Mouse (Mus musculus): Measurements from ENCODE around the gene 3110070M22Rik. TPM values are rescaled to one million over a fixed set of nuclear protein-coding genes. Genes with fewer than 3 reads are reported as not detected.
A peak's percentile ranks its signal among the peaks of the same experiment; 100 is the strongest.
"Not testable (repeated sequence)": the region's sequence is repeated elsewhere in the genome, so short reads cannot be mapped to it uniquely, and the experiment has no call there.

The 3110070M22Rik gene
- 0.79 and 1.5 TPM in 2 replicates for polyA plus RNA-seq (2015; fragmentation: Nextera tagmentation; extraction: Ambion mirVana)

DNA sequence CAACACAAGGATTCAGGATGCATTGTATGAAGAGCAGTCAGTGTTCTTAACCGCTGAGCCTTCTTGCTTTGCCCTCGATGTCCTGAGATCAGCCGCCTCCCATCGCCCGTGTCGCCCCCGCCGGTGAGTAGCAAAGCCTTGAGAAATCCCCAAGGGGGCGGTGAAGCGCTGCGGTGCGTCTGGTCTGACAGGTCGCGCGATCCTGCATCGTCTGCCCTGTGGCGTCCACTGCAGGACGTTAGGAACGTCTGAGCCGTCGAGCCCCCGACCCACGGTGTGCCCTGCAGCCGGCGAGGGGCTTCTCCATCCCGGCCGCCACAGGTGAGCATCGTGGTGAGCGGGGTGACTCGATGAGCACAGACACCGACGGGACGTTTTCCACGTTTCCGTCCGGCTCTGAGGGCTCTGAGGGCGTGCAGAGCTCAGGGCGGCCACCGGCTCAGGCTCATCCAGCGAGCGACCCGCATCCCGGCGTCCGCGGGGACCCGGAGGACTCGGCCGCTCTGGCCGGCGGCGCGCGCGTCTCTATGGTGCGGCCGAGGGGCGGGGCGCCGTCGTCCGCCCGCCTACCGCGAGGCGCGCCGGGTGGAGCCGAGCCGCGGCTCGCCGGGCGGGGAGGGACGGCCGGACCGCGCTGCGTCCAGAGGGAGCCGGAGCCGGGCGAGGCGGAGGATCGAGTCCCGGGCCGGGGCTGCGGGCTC lies at the start of gene 3110070M22Rik, which contains the start of gene Tmem267:
Gene 3110070M22Rik (minus strand): TSS at position 504 of the 701 bp plus-strand sequence.
Gene Tmem267 (plus strand): TSS at position 160 of the 701 bp plus-strand sequence.
- Histone ChIP-seq H3K27me3 (ENCODE audit: insufficient read depth, low read length) (no peaks in the 10 kb centered on the region), H3K9me3 (ENCODE audit: low read length) (peaks cover 10% of the 10 kb centered on the region), H3K36me3 (ENCODE audit: insufficient read depth, low read length) (peaks cover 31% of the 10 kb centered on the region), H3K4me1 (ENCODE audit: insufficient read depth, low read length) (no peaks in the 10 kb centered on the region), H3K4me2 (replicated peaks; ENCODE audit: low read depth, low read length) (peak within 1 kb of the TSS; percentile 31), H3K9ac (replicated peaks; ENCODE audit: low read length) (peak within 1 kb of the TSS; percentile 14; the same call in 1 of the 2 replicates), H3K4me3 (ENCODE audit: low read length) (no peak within 1 kb of the TSS), H3K27ac (ENCODE audit: low read length) (peak within 1 kb of the TSS; percentile 0; the same call in 1 of the 2 replicates)
- ATAC-seq (ENCODE audit: low FRiP score, low TSS enrichment) = no peak
- 71% methylated on average over 87 of the region's 87 CpGs for WGBS

DNA sequence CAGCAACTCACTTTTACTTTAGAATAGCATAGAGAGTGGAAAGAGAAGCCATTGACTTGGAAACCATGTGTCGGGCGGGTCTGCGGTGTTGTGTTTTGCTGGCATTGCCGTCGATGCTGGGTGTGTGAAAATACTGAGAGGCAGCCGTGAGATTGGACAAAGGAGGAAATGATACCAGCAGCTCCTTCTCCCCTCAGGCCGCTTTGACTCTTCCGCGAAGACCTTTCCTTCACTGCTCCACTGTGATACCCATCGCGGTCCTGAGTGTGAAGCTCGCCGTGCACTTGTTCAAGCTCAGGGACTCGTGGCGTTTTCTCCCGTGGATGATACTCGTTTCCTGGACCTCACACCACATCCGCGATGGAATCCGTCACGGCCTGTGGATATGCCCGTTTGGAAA lies 6.8 kb upstream of the 3110070M22Rik start:
- not testable (repeated sequence) for H3K27me3 ChIP-seq (ENCODE audit: insufficient read depth, low read length); H3K4me2 ChIP-seq (replicated peaks; ENCODE audit: low read depth, low read length); H3K9ac ChIP-seq (replicated peaks; ENCODE audit: low read length); H3K4me3 ChIP-seq (ENCODE audit: low read length); H3K4me1 ChIP-seq (ENCODE audit: insufficient read depth, low read length); H3K27ac ChIP-seq (ENCODE audit: low read length); H3K36me3 ChIP-seq (ENCODE audit: insufficient read depth, low read length); H3K9me3 ChIP-seq (ENCODE audit: low read length)
- 95% methylated on average over 9 of the region's 22 CpGs for WGBS
- peak; percentile 33 for ATAC-seq (ENCODE audit: low FRiP score, low TSS enrichment)

GRCm38 (mm10) chr13:119492083-119492482 lies 3.9 kb upstream of the 3110070M22Rik start:
- not testable (repeated sequence) for ATAC-seq (ENCODE audit: low FRiP score, low TSS enrichment); H3K36me3 ChIP-seq (ENCODE audit: insufficient read depth, low read length); H3K27me3 ChIP-seq (ENCODE audit: insufficient read depth, low read length); H3K4me1 ChIP-seq (ENCODE audit: insufficient read depth, low read length); H3K4me3 ChIP-seq (ENCODE audit: low read length); H3K4me2 ChIP-seq (replicated peaks; ENCODE audit: low read depth, low read length); H3K9ac ChIP-seq (replicated peaks; ENCODE audit: low read length); H3K27ac ChIP-seq (ENCODE audit: low read length)
- peaks cover 14% of the 10 kb centered on the region for H3K9me3 ChIP-seq (ENCODE audit: low read length)
- 93% methylated on average over 10 of the region's 10 CpGs for WGBS

DNA sequence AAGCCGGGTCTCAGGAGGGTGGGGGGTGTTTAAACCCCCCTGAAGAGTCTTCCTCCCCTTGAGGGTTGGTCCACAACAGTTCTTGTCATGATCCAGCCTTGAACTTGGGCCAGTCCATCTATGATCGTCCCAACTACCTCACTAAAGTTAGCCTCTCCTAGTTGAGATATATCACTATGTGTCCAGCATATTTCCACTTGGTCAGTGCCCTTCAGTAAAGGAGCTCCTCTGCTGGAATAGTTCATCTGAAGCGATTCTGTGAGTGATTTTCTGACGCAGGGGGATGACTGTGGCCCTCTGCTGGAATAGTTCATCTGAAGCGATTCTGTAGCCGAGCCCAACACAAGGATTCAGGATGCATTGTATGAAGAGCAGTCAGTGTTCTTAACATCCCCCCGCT lies 829 bp downstream of the 3110070M22Rik start:
- H3K27ac ChIP-seq (ENCODE audit: low read length) = no peak overlapping the region
- no peak overlapping the region for H3K4me3 ChIP-seq (ENCODE audit: low read length)
- no peaks in the 10 kb centered on the region for H3K4me1 ChIP-seq (ENCODE audit: insufficient read depth, low read length)
- 60% methylated on average over 7 of the region's 7 CpGs for WGBS
- ATAC-seq (ENCODE audit: low FRiP score, low TSS enrichment) = no peak
- H3K36me3 ChIP-seq (ENCODE audit: insufficient read depth, low read length) = peaks cover 32% of the 10 kb centered on the region
- no peaks in the 10 kb centered on the region for H3K27me3 ChIP-seq (ENCODE audit: insufficient read depth, low read length)
- H3K4me2 ChIP-seq (replicated peaks; ENCODE audit: low read depth, low read length) = peak overlapping the region; percentile 31
- no peak overlapping the region for H3K9ac ChIP-seq (replicated peaks; ENCODE audit: low read length)
- H3K9me3 ChIP-seq (ENCODE audit: low read length) = peaks cover 10% of the 10 kb centered on the region

DNA sequence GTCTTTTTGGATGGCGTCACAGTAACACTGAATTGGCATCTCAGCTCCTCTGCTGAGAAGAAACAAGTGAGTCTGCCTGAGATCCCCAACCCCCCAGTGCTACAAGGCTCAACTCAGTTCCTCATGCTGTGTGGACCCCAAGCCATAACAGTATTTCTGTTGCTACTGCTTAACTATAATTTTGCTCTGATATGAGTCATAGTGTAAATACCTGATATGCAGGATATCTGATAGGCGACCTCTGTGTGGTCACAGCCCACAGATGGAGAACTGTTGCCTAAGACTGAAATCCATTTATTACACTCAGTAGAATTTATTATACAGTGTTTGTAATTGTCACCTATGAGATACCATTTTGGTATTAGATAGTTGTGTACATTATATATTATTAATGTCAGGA lies 10.4 kb downstream of the 3110070M22Rik start:
- ATAC-seq (ENCODE audit: low FRiP score, low TSS enrichment) = no peak
- Histone ChIP-seq H3K27me3 (ENCODE audit: insufficient read depth, low read length) (no peaks in the 10 kb centered on the region), H3K4me2 (replicated peaks; ENCODE audit: low read depth, low read length) (no peak overlapping the region), H3K9ac (replicated peaks; ENCODE audit: low read length) (no peak overlapping the region), H3K4me3 (ENCODE audit: low read length) (no peak overlapping the region), H3K36me3 (ENCODE audit: insufficient read depth, low read length) (peaks cover 49% of the 10 kb centered on the region), H3K4me1 (ENCODE audit: insufficient read depth, low read length) (no peaks in the 10 kb centered on the region), H3K9me3 (ENCODE audit: low read length) (no peaks in the 10 kb centered on the region), H3K27ac (ENCODE audit: low read length) (no peak overlapping the region)
- WGBS = 92% methylated on average over 2 of the region's 2 CpGs

DNA sequence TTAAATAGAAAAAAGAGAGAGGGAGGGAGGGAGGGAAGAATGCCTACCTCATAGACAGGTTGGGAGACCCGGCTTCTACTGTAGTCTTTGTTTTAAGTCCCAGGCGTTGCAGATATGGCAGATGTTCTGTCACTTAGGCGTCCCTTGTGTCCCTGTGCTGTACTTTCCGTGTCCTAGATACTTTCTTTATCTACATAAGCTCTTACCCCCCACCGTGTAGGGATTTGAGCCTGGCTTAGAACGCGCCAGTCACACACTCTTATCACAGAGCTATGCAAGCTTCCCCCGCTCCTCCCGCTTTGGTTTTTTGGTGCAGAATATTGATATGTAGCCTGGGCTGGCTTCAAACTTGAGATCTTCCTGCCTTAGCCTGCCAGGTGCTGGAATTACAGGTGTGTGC lies 11.6 kb downstream of the 3110070M22Rik start:
- peaks cover 56% of the 10 kb centered on the region for H3K36me3 ChIP-seq (ENCODE audit: insufficient read depth, low read length)
- WGBS = 97% methylated on average over 9 of the region's 9 CpGs

GRCm38 (mm10) chr13:119462596-119463560 lies 25.3 kb downstream of the 3110070M22Rik start, which contains the start of gene 4833420G17Rik:
Gene 4833420G17Rik (plus strand): TSS chr13:119462768.
- WGBS = 6% methylated on average over 57 of the region's 57 CpGs
- Histone ChIP-seq H3K4me2 (replicated peaks; ENCODE audit: low read depth, low read length) (peak within 1 kb of the TSS; percentile 76), H3K27ac (ENCODE audit: low read length) (peak within 1 kb of the TSS; percentile 81), H3K9ac (replicated peaks; ENCODE audit: low read length) (peak within 1 kb of the TSS; percentile 83), H3K9me3 (ENCODE audit: low read length) (no peaks in the 10 kb centered on the region), H3K27me3 (ENCODE audit: insufficient read depth, low read length) (no peaks in the 10 kb centered on the region), H3K4me1 (ENCODE audit: insufficient read depth, low read length) (peaks cover 11% of the 10 kb centered on the region), H3K36me3 (ENCODE audit: insufficient read depth, low read length) (peaks cover 20% of the 10 kb centered on the region), H3K4me3 (ENCODE audit: low read length) (peak within 1 kb of the TSS; percentile 84)
- ATAC-seq (ENCODE audit: low FRiP score, low TSS enrichment) = peak; percentile 97

More for the DNA sequence above, 11.6 kb downstream of the 3110070M22Rik start:
- H3K27ac ChIP-seq (ENCODE audit: low read length) = no peak overlapping the region
- H3K9ac ChIP-seq (replicated peaks; ENCODE audit: low read length) = no peak overlapping the region
- H3K27me3 ChIP-seq (ENCODE audit: insufficient read depth, low read length) = no peaks in the 10 kb centered on the region
- no peak for ATAC-seq (ENCODE audit: low FRiP score, low TSS enrichment)
- H3K4me3 ChIP-seq (ENCODE audit: low read length) = no peak overlapping the region
- H3K9me3 ChIP-seq (ENCODE audit: low read length) = no peaks in the 10 kb centered on the region
- no peaks in the 10 kb centered on the region for H3K4me1 ChIP-seq (ENCODE audit: insufficient read depth, low read length)
- H3K4me2 ChIP-seq (replicated peaks; ENCODE audit: low read depth, low read length) = no peak overlapping the region

- peak overlapping the region; percentile 83 for H3K9ac ChIP-seq (replicated peaks; ENCODE audit: low read length)
- H3K36me3 ChIP-seq (ENCODE audit: insufficient read depth, low read length) = peaks cover 13% of the 10 kb centered on the region
- no peaks in the 10 kb centered on the region for H3K27me3 ChIP-seq (ENCODE audit: insufficient read depth, low read length)
- peaks cover 11% of the 10 kb centered on the region for H3K4me1 ChIP-seq (ENCODE audit: insufficient read depth, low read length)
- ATAC-seq (ENCODE audit: low FRiP score, low TSS enrichment) = peak; percentile 47
- H3K4me2 ChIP-seq (replicated peaks; ENCODE audit: low read depth, low read length) = peak overlapping the region; percentile 62
- 13% methylated on average over 10 of the region's 10 CpGs for WGBS
- H3K4me3 ChIP-seq (ENCODE audit: low read length) = peak overlapping the region; percentile 84
- H3K9me3 ChIP-seq (ENCODE audit: low read length) = no peaks in the 10 kb centered on the region
- peak overlapping the region; percentile 81 for H3K27ac ChIP-seq (ENCODE audit: low read length)
These were observed 26.1 kb downstream of the 3110070M22Rik start for GRCm38 (mm10) chr13:119461900-119462595.

- WGBS = 91% methylated on average over 7 of the region's 7 CpGs
- H3K27me3 ChIP-seq (ENCODE audit: insufficient read depth, low read length) = no peaks in the 10 kb centered on the region
- no peak for ATAC-seq (ENCODE audit: low FRiP score, low TSS enrichment)
- H3K4me2 ChIP-seq (replicated peaks; ENCODE audit: low read depth, low read length) = no peak overlapping the region
- no peak overlapping the region for H3K9ac ChIP-seq (replicated peaks; ENCODE audit: low read length)
- no peaks in the 10 kb centered on the region for H3K9me3 ChIP-seq (ENCODE audit: low read length)
- H3K27ac ChIP-seq (ENCODE audit: low read length) = no peak overlapping the region
- H3K4me1 ChIP-seq (ENCODE audit: insufficient read depth, low read length) = no peaks in the 10 kb centered on the region
- H3K4me3 ChIP-seq (ENCODE audit: low read length) = no peak overlapping the region
- peaks cover 32% of the 10 kb centered on the region for H3K36me3 ChIP-seq (ENCODE audit: insufficient read depth, low read length)
These were observed 31.8 kb downstream of the 3110070M22Rik start for GRCm38 (mm10) chr13:119456342-119456741.
